Mouse (Mus musculus) frontal cortex, postnatal 36 days (tissue): ENCODE data around the gene Pcyt1a.
A peak's percentile ranks its signal among the peaks of the same experiment; 100 is the strongest.
"Not testable (repeated sequence)": the region's sequence is repeated elsewhere in the genome, so short reads cannot be mapped to it uniquely, and the experiment has no call there.

Source experiments
- DNase-seq, 2 experiments: peaks; one replicate each; pipeline ENCODE4 v3.0.0; 2022; ENCODE audit warnings: low spot score in 2 of 2

The Pcyt1a gene

GRCm38 (mm10) chr16:32434066-32434465 lies 3.3 kb downstream of the Pcyt1a start:
- no peak for DNase-seq

GRCm38 (mm10) chr16:32434691-32435090 lies 4.0 kb downstream of the Pcyt1a start:
- no peak for DNase-seq

GRCm38 (mm10) chr16:32436657-32437056 lies 5.9 kb downstream of the Pcyt1a start:
- DNase-seq = no peak

GRCm38 (mm10) chr16:32437266-32437665 lies 6.5 kb downstream of the Pcyt1a start:
- DNase-seq = no peak

- DNase-seq = no peak
These were observed 10.7 kb downstream of the Pcyt1a start for GRCm38 (mm10) chr16:32441432-32441831.

- DNase-seq = not testable (repeated sequence)
These were observed 13.9 kb downstream of the Pcyt1a start for GRCm38 (mm10) chr16:32444615-32445014.

GRCm38 (mm10) chr16:32445558-32445957 lies 14.8 kb downstream of the Pcyt1a start:
- no peak for DNase-seq

GRCm38 (mm10) chr16:32446563-32447138 lies 15.9 kb downstream of the Pcyt1a start:
- DNase-seq = no peak

- no peak for DNase-seq
These were observed 18.9 kb downstream of the Pcyt1a start for GRCm38 (mm10) chr16:32449665-32450064.

GRCm38 (mm10) chr16:32450133-32450532 lies 19.4 kb downstream of the Pcyt1a start:
- no peak for DNase-seq

GRCm38 (mm10) chr16:32453102-32453501 lies 22.4 kb downstream of the Pcyt1a start:
- DNase-seq = no peak

GRCm38 (mm10) chr16:32454646-32455045 lies 23.9 kb downstream of the Pcyt1a start:
- DNase-seq = no peak

- DNase-seq = no peak
These were observed 25.4 kb downstream of the Pcyt1a start for GRCm38 (mm10) chr16:32456086-32456485.

GRCm38 (mm10) chr16:32456761-32457160 lies 26.0 kb downstream of the Pcyt1a start:
- DNase-seq = no peak

- peak in 1 of 2 experiments; percentile 33 for DNase-seq
These were observed 27.1 kb downstream of the Pcyt1a start for GRCm38 (mm10) chr16:32457589-32458386.

GRCm38 (mm10) chr16:32460518-32460917 lies 29.8 kb downstream of the Pcyt1a start:
- no peak for DNase-seq

- DNase-seq = no peak
These were observed 31.0 kb downstream of the Pcyt1a start for GRCm38 (mm10) chr16:32461713-32462112.

GRCm38 (mm10) chr16:32462950-32463349 lies 32.2 kb downstream of the Pcyt1a start:
- DNase-seq = no peak

- no peak for DNase-seq
These were observed 32.7 kb downstream of the Pcyt1a start for GRCm38 (mm10) chr16:32463426-32463825.

GRCm38 (mm10) chr16:32464908-32465307 lies 34.2 kb downstream of the Pcyt1a start:
- DNase-seq = no peak

GRCm38 (mm10) chr16:32468488-32468887 lies 37.8 kb downstream of the Pcyt1a start:
- no peak for DNase-seq

- DNase-seq = no peak
These were observed 38.8 kb downstream of the Pcyt1a start for GRCm38 (mm10) chr16:32469404-32470105.
